Mouse (Mus musculus): ENCODE measurements around the gene Ddx20.

- no peak for TF ChIP-seq CTCF (IDR thresholded peaks at IDR 0.05; ENCODE audit: control insufficient read depth, insufficient read depth, insufficient replicate concordance, low read depth, low read length)
- TF ChIP-seq POLR2A (IDR thresholded peaks at IDR 0.05; ENCODE audit: control insufficient read depth, low read depth, low read length): no peak
Observed at GRCm38 (mm10) chr3:105711741-105712140, 24.4 kb upstream of the Ddx20 start.
